Mouse (Mus musculus) bone marrow macrophage, adult 2 months (primary cell): ENCODE data around the gene Rassf4. TPM values are rescaled to one million over a fixed set of nuclear protein-coding genes. Genes with fewer than 3 reads are reported as not detected.
"Not testable (repeated sequence)": the region's sequence is repeated elsewhere in the genome, so short reads cannot be mapped to it uniquely, and the experiment has no call there.

Experiments used
- H3K27ac ChIP-seq: 2 replicates; pipeline ENCODE4 v1.5.1; 2012; ENCODE audit warnings: low read depth, low read length; ENCODE audit not compliant: insufficient read depth
- H3K4me1 ChIP-seq: 2 replicates; pipeline ENCODE4 v1.6.1; 2012; ENCODE audit warnings: low read length; ENCODE audit not compliant: control insufficient read depth, insufficient read depth
- H3K4me3 ChIP-seq: 2 replicates; pipeline ENCODE4 v1.5.1; 2012; ENCODE audit warnings: mild to moderate bottlenecking, low read length, moderate library complexity; ENCODE audit not compliant: insufficient read depth
- CTCF ChIP-seq: IDR thresholded peaks from 2 replicates; pipeline ENCODE4 v1.5.1; 2012; ENCODE audit warnings: low read depth, mild to moderate bottlenecking, low read length, moderate library complexity
- POLR2A ChIP-seq: IDR thresholded peaks from 2 replicates; pipeline ENCODE4 v1.6.1; 2012; ENCODE audit warnings: mild to moderate bottlenecking, low read depth, low read length, borderline replicate concordance
- polyA plus RNA-seq: library from polyadenylated mRNA; stranded (reverse); fragments of >200 nt; gene quantifications from 2 replicates; pipeline ENCODE4 v1.2.4, GENCODE M21; 2012; ENCODE audit not compliant: missing spikeins, insufficient read depth, insufficient read length

The Rassf4 gene
- polyA plus RNA-seq, 1 experiment, result 401 TPM

DNA sequence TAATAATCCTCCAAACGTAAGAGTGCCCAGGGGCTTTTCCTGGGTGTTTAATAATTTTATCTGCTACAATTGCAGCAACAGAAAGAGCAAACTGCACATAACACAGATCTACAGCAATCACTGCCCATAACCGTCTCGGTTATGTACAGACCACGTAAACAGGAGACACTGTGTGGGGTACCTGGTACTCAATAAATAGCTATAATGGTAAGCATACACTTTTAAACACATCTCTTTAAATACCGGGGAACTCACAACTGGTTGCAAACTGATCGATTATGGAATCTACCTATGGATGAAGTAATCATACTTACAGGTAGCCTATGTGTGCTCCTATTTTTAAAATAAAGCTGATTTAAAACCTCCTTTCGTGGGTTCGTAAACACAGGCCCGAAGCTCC lies 45.7 kb downstream of the Rassf4 start:
- TF ChIP-seq POLR2A (no peak), CTCF (no peak)
- Histone ChIP-seq H3K27ac (no peak overlapping the region), H3K4me3 (peak overlapping the region; percentile 81), H3K4me1 (peaks cover 29% of the 10 kb centered on the region)

GRCm38 (mm10) chr6:116626417-116626816 lies 47.3 kb downstream of the Rassf4 start:
- H3K4me3 ChIP-seq, H3K27ac ChIP-seq: not testable (repeated sequence)
- peaks cover 26% of the 10 kb centered on the region for H3K4me1 ChIP-seq

DNA sequence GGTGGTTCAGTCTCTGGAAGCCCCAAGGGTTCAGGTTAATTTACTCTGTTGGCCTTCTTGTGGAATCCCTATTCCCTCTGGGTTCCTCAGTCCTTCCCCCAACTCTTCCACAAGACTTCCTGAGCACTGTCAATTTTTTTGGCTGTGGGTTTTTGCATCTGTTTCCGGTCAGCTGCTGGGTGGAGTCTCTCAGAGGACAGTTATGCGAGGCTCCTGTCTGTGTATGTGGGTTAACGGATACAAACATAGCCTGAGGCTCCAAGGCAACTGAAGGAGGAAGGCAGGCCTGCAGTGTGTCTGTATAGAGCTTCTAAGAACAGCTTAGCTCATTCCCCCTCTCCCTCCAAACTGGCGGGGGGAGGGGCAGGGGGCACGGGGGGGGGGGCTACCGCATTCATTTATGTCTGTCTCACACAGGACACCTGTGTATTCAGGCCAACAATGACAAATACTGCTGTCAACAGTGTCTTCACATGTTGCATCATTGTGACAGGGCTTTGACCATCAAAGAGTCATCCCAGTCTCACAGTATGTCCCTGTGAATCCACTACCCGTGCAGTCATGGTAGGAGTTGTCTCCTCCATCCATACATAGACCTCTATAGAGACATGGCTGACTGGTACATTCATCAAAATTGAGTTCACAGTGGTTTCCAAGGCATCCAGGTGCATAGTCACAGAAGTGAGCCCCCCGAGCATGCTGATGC lies 52.3 kb downstream of the Rassf4 start:
- Histone ChIP-seq H3K4me1 (peaks cover 10% of the 10 kb centered on the region), H3K4me3 (no peak overlapping the region), H3K27ac (peak overlapping the region; percentile 81)
- TF ChIP-seq POLR2A (no peak), CTCF (no peak)

- H3K27ac ChIP-seq, result no peak overlapping the region
- peaks cover 10% of the 10 kb centered on the region for H3K4me1 ChIP-seq
- TF ChIP-seq CTCF (no peak), POLR2A (no peak)
- H3K4me3 ChIP-seq, result no peak overlapping the region
Observed at GRCm38 (mm10) chr6:116618073-116618472, 55.7 kb downstream of the Rassf4 start.

DNA sequence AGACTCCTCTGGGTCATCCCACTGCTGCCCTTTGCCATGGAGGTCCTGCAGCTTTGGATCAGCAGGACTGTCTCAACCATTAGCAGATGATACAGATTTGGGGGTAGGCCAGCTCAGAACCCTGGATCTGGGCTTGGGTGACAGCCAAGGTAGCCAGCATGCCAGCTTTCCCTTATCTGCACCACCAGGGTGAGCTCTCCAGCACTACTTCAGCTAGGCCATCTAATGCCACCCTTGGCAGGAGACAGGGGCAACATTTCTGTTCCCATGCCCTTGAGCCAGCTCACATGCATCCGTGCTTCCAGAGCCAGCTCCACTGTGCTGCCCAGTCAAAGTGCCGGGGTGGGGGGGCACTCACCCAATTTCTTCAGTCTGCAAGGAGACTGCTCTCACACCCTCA lies 58.0 kb downstream of the Rassf4 start:
- Histone ChIP-seq H3K4me1 (no peaks in the 10 kb centered on the region), H3K27ac (no peak overlapping the region), H3K4me3 (no peak overlapping the region)
- TF ChIP-seq CTCF (no peak), POLR2A (no peak)

DNA sequence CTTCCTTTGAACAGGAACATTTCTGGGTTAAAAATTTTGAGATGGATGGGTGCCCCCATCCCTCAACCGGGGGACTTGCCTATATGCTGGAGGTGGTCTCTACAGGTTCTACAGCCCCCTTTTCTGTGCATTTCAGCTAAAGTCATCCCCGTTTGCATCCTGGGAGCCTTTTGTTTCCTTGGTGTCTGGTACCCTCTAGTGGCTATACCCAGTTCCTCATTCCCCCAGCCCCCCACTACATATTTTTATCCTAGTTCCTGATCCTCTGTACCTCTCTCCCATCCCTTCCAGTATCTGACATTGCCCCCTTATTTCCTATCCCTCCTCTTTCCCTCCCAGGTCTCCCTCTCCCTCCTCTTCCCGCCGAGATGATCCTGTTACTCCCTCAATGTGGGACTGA lies 66.5 kb downstream of the Rassf4 start:
- Histone ChIP-seq H3K4me3 (no peak overlapping the region), H3K4me1 (no peaks in the 10 kb centered on the region), H3K27ac (no peak overlapping the region)
- TF ChIP-seq POLR2A, result no peak

DNA sequence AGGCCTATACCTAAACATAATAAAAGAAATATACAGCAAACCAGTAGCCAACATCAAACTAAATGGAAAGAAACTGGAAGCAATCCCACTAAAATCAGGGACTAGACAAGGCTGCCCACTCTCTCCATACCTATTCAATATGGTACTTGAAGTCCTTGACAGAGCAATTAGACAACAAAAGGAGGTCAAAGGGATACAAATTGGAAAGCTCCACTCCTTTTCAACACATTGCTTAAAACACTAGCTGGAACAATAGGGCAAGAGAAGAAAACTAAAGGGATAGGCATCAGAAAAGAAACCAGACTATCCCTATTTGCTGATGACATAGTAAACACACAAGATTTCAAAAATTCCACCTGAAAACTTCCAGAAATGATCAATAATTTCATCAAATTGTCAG lies 72.8 kb downstream of the Rassf4 start:
- H3K27ac ChIP-seq, H3K4me3 ChIP-seq, H3K4me1 ChIP-seq: not testable (repeated sequence)

GRCm38 (mm10) chr6:116584095-116584494 lies 89.7 kb downstream of the Rassf4 start, which contains the start of gene Olfr215:
Gene Olfr215, minus strand, starts transcription at chr6:116584195.
- no peak for TF ChIP-seq CTCF
- no peak for TF ChIP-seq POLR2A
- H3K4me3 ChIP-seq, result no peak within 1 kb of the TSS
- no peak within 1 kb of the TSS for H3K27ac ChIP-seq
- no peaks in the 10 kb centered on the region for H3K4me1 ChIP-seq

Other genes starting within 250 kb of the Rassf4 start
- gene Alox5, start 212.8 kb downstream of the Rassf4 start, polyA plus RNA-seq, result 43.6 and 46.3 TPM in 2 replicates
- not detected in 2 replicates for gene Olfr211, start 184.9 kb downstream of the Rassf4 start, polyA plus RNA-seq
- gene Olfr212, start 167.4 kb downstream of the Rassf4 start, polyA plus RNA-seq, result not detected in 2 replicates
- gene Olfr213, start 135.5 kb downstream of the Rassf4 start, polyA plus RNA-seq, result not detected in 2 replicates
- gene Gm5580, start 122.8 kb downstream of the Rassf4 start, polyA plus RNA-seq, result not detected in 2 replicates
- not detected in 2 replicates for gene Olfr214, start 119.7 kb downstream of the Rassf4 start, polyA plus RNA-seq
- not detected in 2 replicates for gene Olfr215, start 89.8 kb downstream of the Rassf4 start, polyA plus RNA-seq
- gene Zfp422, start 45.0 kb downstream of the Rassf4 start, polyA plus RNA-seq, result 26.7 and 31.5 TPM in 2 replicates
- gene Depp1, start 23.3 kb downstream of the Rassf4 start, polyA plus RNA-seq, result 0.61 TPM in 1 of 2 replicates, not detected in the other
- 0.09 TPM in 1 of 2 replicates, not detected in the other for gene Tmem72, start 43.0 kb upstream of the Rassf4 start, polyA plus RNA-seq